Mouse (Mus musculus) CD4-positive, CD25-positive, alpha-beta regulatory T cell, adult 4 months (primary cell): ENCODE results near the gene Pate2. TPM values are rescaled to one million over a fixed set of nuclear protein-coding genes. Genes with fewer than 3 reads are reported as not detected.

Experiments used
- polyA plus RNA-seq, 2 experiments: library from polyadenylated mRNA; unstranded; fragments of 100-300 nt; shearing (Covaris generic); gene quantifications; one replicate each; pipeline ENCODE4 v1.2.1; 2017

Gene Pate2
- polyA plus RNA-seq, 2 experiments from 2014 or later, result not detected

Other genes starting within 250 kb of the Pate2 start
- 1 to 10 TPM; 2.7 to 4.1 TPM for gene Cdon, start 149.2 kb upstream of the Pate2 start, polyA plus RNA-seq
- gene Gm1113, start 52.0 kb upstream of the Pate2 start, polyA plus RNA-seq, result not detected
- under 1 TPM; 0.05 to 0.11 TPM for gene Ddx25, start 11.8 kb upstream of the Pate2 start, polyA plus RNA-seq
- 10 to 100 TPM; 24.2 to 27.3 TPM for gene Pus3, start 11.7 kb upstream of the Pate2 start, polyA plus RNA-seq
- 1 to 10 TPM; 4.4 to 7.4 TPM for gene Hyls1, start 114 bp downstream of the Pate2 start, polyA plus RNA-seq
- gene Pate4, start 41.7 kb downstream of the Pate2 start, polyA plus RNA-seq, result not detected
- gene Pate3, start 77.9 kb downstream of the Pate2 start, polyA plus RNA-seq, result not detected
- under 1 TPM in 1 of 2 experiments, not detected in 1; 0.32 TPM for gene Pate1, start 117.1 kb downstream of the Pate2 start, polyA plus RNA-seq
- not detected for gene Gm17677, start 170.8 kb downstream of the Pate2 start, polyA plus RNA-seq
- not detected for gene Gm17727, start 207.8 kb downstream of the Pate2 start, polyA plus RNA-seq
- gene Gm27235, start 219.8 kb downstream of the Pate2 start, polyA plus RNA-seq, result not detected
- not detected for gene D730048I06Rik, start 219.8 kb downstream of the Pate2 start, polyA plus RNA-seq